Mouse (Mus musculus) cerebellum, adult 2 months (tissue): ENCODE measurements around the gene Ppp1r12a. TPM values are rescaled to one million over a fixed set of nuclear protein-coding genes. Genes with fewer than 3 reads are reported as not detected.

Experiments
- DNase-seq, 2 experiments: peaks; one replicate each; pipeline ENCODE4 v3.0.0; 2021
- H3K27ac ChIP-seq: fragments of 200-500 bp; 2 replicates; pipeline ENCODE4 v1.5.1; 2012; ENCODE audit warnings: low read length, control low read depth, inconsistent platforms; ENCODE audit not compliant: insufficient read depth
- H3K27me3 ChIP-seq: fragments of 200-500 bp; 2 replicates; pipeline ENCODE4 v1.6.1; 2012; ENCODE audit warnings: inconsistent platforms, mild to moderate bottlenecking, low read length, moderate library complexity; ENCODE audit not compliant: control insufficient read depth, insufficient read depth
- H3K4me1 ChIP-seq: fragments of 200-500 bp; 2 replicates; pipeline ENCODE4 v1.6.1; 2011; ENCODE audit warnings: low read length; ENCODE audit not compliant: control insufficient read depth, insufficient read depth
- H3K4me3 ChIP-seq: fragments of 200-500 bp; replicated peaks from 2 replicates; pipeline ENCODE3; 2011; ENCODE audit warnings: mild to moderate bottlenecking, low read depth, low read length, control low read depth; ENCODE audit not compliant: insufficient read depth
- CTCF ChIP-seq: fragments of 200-500 bp; IDR thresholded peaks from 2 replicates; pipeline ENCODE4 v1.5.1; 2011; ENCODE audit warnings: low read depth, mild to moderate bottlenecking, control low read depth, low read length, moderate library complexity, borderline replicate concordance; ENCODE audit not compliant: insufficient read depth
- POLR2A ChIP-seq: fragments of 200-500 bp; IDR thresholded peaks from 2 replicates; pipeline ENCODE4 v1.6.1; 2011; ENCODE audit warnings: low read length, control low read depth, borderline replicate concordance; ENCODE audit not compliant: insufficient read depth
- WGBS: fragments of 180-500 bp; shearing (Covaris S2); methylation state at CpG from one replicate; pipeline ENCODE4 v1.1.7; 2018; 5-methylcytosine and 5-hydroxymethylcytosine counted together
- polyA plus RNA-seq: library from polyadenylated mRNA; depleted of rRNA; stranded (reverse); fragments of >200 nt; gene quantifications from 2 replicates; pipeline ENCODE4 v1.2.3, GENCODE M21; 2012

Gene Ppp1r12a
- polyA plus RNA-seq, 1 experiment, result 60.6 TPM

DNA sequence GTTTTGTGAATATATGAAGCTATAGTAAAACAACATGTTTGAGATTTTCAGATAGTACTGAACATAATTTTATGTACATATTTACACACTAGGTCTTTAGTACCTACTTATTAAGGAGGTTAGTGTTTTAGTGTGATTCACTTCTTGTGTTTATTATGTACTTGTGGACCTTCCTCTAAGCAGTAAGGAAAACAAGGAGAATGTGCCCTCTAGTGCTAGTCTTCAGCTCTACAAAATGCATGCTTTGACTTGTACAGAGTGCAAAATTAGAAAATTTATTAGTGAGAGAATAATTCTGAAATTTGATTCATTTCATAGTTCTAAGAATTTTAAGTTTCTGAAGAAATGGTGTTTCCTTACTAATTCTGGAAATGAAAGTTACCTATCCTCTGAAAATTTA lies 28.6 kb downstream of the Ppp1r12a start:
- TF ChIP-seq CTCF (no peak), POLR2A (no peak)
- no peak for DNase-seq
- no peak overlapping the region for H3K4me3 ChIP-seq
- no peaks in the 10 kb centered on the region for H3K4me1 ChIP-seq
- H3K27me3 ChIP-seq, result no peaks in the 10 kb centered on the region
- H3K27ac ChIP-seq, result no peak overlapping the region

DNA sequence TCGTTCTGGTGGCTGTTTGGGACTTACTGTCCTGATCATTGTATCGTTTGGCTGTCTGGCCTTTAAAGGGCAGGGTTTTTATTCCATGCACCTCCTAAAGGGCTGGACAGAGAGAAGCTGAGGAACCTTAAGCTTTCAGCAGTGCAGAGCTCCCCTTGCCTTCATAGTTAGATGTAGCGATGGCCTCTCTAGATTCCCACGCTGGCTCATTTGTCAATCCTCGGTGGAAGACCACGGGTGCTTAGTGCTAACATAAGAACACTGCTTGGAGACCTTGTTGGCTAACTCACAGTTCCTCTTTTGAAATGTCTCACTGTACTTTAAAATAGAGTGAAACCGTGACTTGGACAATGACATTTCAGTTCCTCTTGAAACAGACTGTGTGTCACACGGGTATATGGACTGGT lies 29.4 kb downstream of the Ppp1r12a start:
- H3K27ac ChIP-seq, result peak overlapping the region; percentile 53; the same call in 1 of the 2 replicates

DNA sequence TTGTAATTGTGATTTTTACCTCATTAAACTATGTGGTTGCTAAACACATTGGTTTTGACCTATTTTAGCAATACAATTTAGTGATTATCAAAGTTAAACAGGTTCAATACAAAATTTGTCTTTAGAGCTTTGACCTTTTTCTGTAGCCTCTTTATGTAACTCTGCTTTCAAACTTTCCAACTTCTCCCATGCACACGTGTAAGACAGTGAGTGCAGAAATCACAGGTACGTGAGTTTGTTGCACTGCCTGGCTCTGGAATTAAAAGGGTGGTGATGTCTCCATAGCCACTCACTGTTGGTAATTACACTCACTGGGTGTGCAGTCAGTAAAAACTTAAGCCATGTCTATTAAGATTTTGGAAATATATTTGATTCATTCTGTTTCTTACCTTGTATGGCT lies 30.3 kb downstream of the Ppp1r12a start:
- TF ChIP-seq POLR2A (no peak), CTCF (no peak)
- no peaks in the 10 kb centered on the region for H3K27me3 ChIP-seq
- H3K4me3 ChIP-seq, result no peak overlapping the region
- H3K4me1 ChIP-seq, result no peaks in the 10 kb centered on the region
- no peak for DNase-seq
- H3K27ac ChIP-seq, result no peak overlapping the region
- 34% methylated on average over 2 of the region's 2 CpGs for WGBS

More for the DNA sequence above, 29.4 kb downstream of the Ppp1r12a start:
- no peak overlapping the region for H3K4me3 ChIP-seq
- no peaks in the 10 kb centered on the region for H3K27me3 ChIP-seq
- no peak for DNase-seq
- H3K4me1 ChIP-seq, result no peaks in the 10 kb centered on the region
- 52% methylated on average over 8 of the region's 8 CpGs for WGBS
- no peak for TF ChIP-seq CTCF
- no peak for TF ChIP-seq POLR2A

DNA sequence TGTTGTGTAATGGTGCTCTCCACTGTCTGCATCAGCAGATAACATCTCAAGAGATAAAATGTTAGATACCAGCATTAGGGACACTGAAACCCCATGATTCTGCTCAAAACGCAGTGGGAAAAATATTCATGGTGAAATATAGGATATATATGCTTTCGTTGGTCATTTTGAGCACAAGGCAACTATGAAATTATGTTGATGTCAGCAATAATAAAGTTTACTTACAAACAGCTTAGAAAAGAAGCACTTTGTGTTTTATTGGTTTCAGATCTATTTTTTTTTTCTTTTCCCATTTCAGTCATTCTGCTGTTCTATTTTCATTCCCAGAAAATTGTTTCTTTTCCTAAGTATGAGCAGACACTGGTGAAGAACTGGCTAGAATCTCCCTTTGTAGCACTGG lies 34.1 kb downstream of the Ppp1r12a start:
- H3K4me3 ChIP-seq, result no peak overlapping the region
- WGBS, result 93% methylated on average over 2 of the region's 2 CpGs
- TF ChIP-seq POLR2A (no peak), CTCF (no peak)

DNA sequence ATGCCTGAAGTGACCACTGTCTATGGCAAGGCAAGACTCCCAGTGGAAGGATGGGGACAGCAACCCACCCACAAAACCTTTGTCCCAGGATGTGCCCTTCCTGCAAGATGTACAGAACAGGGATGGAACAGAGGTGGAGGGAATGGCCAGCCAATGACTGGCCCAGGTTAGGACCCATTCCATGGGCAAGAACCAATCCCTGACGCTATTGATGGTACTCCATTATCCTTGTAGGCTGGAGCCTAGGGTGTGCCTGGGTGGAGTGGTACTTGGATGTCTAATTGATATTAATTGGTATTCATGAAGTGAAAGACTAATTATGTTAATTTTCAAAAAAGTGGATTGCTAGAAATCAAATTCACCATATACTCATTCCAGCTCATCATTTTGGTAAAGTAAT lies 35.5 kb downstream of the Ppp1r12a start:
- TF ChIP-seq POLR2A (no peak), CTCF (no peak)
- DNase-seq, result no peak
- Histone ChIP-seq H3K4me3 (no peak overlapping the region), H3K4me1 (0 out of 2 replicates have a peak, but pooled peaks cover 2% of the 10 kb centered on the region), H3K27ac (no peak overlapping the region), H3K27me3 (no peaks in the 10 kb centered on the region)
- 98% methylated on average over 1 of the region's 1 CpGs for WGBS

More for the DNA sequence above, 34.1 kb downstream of the Ppp1r12a start:
- Histone ChIP-seq H3K27me3 (no peaks in the 10 kb centered on the region), H3K27ac (no peak overlapping the region), H3K4me1 (0 out of 2 replicates have a peak, but pooled peaks cover 2% of the 10 kb centered on the region)
- no peak for DNase-seq

DNA sequence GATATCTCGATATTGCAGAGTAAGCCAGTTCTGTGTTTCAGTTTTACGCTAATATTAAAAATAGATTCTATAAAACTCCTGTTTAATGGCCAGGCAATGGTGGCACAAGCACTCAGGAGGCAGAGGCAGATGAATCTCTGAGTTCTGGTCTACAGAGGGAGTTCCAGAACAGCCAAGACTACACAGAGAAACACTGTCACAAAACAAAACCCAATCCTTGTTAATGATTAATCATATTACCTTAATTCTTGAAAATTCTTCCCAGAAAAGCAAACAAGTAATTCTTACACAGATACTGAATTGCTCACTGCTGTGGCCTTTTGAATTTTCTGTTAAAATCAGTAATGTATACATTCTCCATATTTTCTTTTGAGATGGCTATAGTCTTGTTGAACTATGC lies 37.0 kb downstream of the Ppp1r12a start:
- WGBS, result 88% methylated on average over 2 of the region's 2 CpGs

DNA sequence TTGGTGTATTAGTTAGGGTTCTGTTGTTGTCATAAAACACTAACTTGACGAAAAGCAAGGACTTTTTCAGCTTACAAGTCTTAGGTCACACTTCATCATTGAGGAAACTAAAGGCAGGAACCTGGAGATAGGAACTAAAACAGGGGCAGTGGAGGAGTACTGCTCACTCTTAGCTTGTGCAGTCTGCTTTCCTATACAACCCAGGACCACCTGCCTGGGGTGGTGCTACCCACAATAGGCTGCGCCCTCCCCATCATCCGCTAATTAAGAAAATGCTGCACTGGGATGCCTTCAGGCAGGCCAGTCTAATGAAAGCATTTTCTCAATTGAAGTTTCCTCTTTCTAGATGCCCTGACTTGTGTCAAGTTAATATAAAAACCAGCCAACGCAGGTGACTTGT lies 40.1 kb downstream of the Ppp1r12a start:
- 95% methylated on average over 4 of the region's 4 CpGs for WGBS
- TF ChIP-seq CTCF (no peak), POLR2A (no peak)

More for the DNA sequence above, 37.0 kb downstream of the Ppp1r12a start:
- Histone ChIP-seq H3K27me3 (no peaks in the 10 kb centered on the region), H3K27ac (no peak overlapping the region), H3K4me3 (no peak overlapping the region), H3K4me1 (0 out of 2 replicates have a peak, but pooled peaks cover 2% of the 10 kb centered on the region)
- no peak for DNase-seq
- TF ChIP-seq CTCF (no peak), POLR2A (no peak)

DNA sequence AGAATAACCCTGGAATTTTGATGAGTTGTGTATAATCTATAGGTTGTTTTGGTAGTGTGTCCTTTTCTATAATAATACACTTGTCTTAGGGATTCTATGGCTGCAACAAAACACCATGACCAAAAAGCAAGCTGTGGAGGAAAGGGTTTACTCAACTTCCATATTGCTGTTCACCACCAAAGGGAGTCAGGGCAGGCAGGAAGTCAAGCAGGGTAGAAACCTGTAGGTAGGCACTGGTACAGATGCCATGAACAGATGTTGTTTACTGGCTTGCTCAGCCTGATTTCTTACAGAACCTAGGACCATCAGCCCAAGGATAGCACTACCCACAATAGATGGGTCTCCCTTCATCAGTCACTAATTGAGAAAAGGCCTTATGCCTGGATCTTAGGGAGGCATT lies 41.4 kb downstream of the Ppp1r12a start:
- Histone ChIP-seq H3K4me1 (peaks cover 3% of the 10 kb centered on the region), H3K27ac (no peak overlapping the region), H3K4me3 (no peak overlapping the region), H3K27me3 (no peaks in the 10 kb centered on the region)
- DNase-seq, result no peak
- TF ChIP-seq CTCF (no peak), POLR2A (no peak)

More for the DNA sequence above, 40.1 kb downstream of the Ppp1r12a start:
- Histone ChIP-seq H3K27ac (no peak overlapping the region), H3K4me3 (no peak overlapping the region), H3K27me3 (no peaks in the 10 kb centered on the region), H3K4me1 (0 out of 2 replicates have a peak, but pooled peaks cover 2% of the 10 kb centered on the region)
- DNase-seq, result no peak
